ENCODE assay signal across 15 mouse cellular contexts in genomic region chr6:129917476-129917946, GRCm38 (mm10). TPM values are rescaled to one million over a fixed set of nuclear protein-coding genes. Genes with fewer than 3 reads are reported as not detected.
"Had no signal": no experiment of that assay in that cellular context is flagged by ENCODE, and none has a peak within 500 bp of the region (broad histone marks: within the 10 kb centered on the region; RNA-seq: fewer than 3 reads in every experiment).

Gene Klra5 (minus strand): TSS chr6:129917650.

RNA-seq across cellular contexts. Expression of gene Klra5, which starts in this region (rescaled TPM):
- total RNA-seq: midbrain, postnatal 0 days had no signal
- polyA plus RNA-seq: liver, embryonic 13.5 days; lung, adult 2 months; lung, embryonic 15.5 days; macrophage; midbrain, embryonic 11.5 days; midbrain, embryonic 13.5 days; midbrain, embryonic 15.5 days; midbrain, postnatal 0 days; myocyte; neural tube, embryonic 11.5 days; neural tube, embryonic 13.5 days; neural tube, embryonic 15.5 days; small intestine, adult 2 months; stomach, embryonic 14.5 days; stomach, embryonic 16.5 days had no signal
